Mouse (Mus musculus) kidney, adult 2 months (tissue): ENCODE measurements around the gene Npc1l1. TPM values are rescaled to one million over a fixed set of nuclear protein-coding genes. Genes with fewer than 3 reads are reported as not detected.

Experiments
- DNase-seq: peaks from one replicate; pipeline ENCODE4 v3.0.0; 2021
- H3K27ac ChIP-seq: fragments of 200-500 bp; 2 replicates; pipeline ENCODE4 v1.5.1; 2012; ENCODE audit warnings: low read depth, low read length, control low read depth, inconsistent platforms; ENCODE audit not compliant: insufficient read depth
- H3K27me3 ChIP-seq: fragments of 200-500 bp; replicated peaks from 2 replicates; pipeline ENCODE4 v1.6.1; 2012; ENCODE audit warnings: mild to moderate bottlenecking, moderate library complexity, low read length, inconsistent platforms; ENCODE audit not compliant: control insufficient read depth, insufficient read depth
- H3K36me3 ChIP-seq: fragments of 200-500 bp; 2 replicates; pipeline ENCODE4 v1.6.1; 2012; ENCODE audit warnings: mild to moderate bottlenecking, moderate library complexity, low read length, inconsistent platforms; ENCODE audit not compliant: control insufficient read depth, insufficient read depth
- H3K4me1 ChIP-seq: fragments of 200-500 bp; 2 replicates; pipeline ENCODE4 v1.6.1; 2011; ENCODE audit warnings: low read length; ENCODE audit not compliant: control insufficient read depth, insufficient read depth
- H3K4me3 ChIP-seq: fragments of 200-500 bp; 2 replicates; pipeline ENCODE4 v1.5.1; 2011; ENCODE audit warnings: mild to moderate bottlenecking, low read depth, low read length, control low read depth; ENCODE audit not compliant: insufficient read depth
- CTCF ChIP-seq: fragments of 200-500 bp; conservative IDR thresholded peaks from 2 replicates; pipeline ENCODE4 v1.5.1; 2011; ENCODE audit warnings: low read depth, mild to moderate bottlenecking, control low read depth, low read length, moderate library complexity, mixed read lengths; ENCODE audit not compliant: insufficient read depth, insufficient read length
- POLR2A ChIP-seq: fragments of 200-500 bp; IDR thresholded peaks from one replicate; pipeline ENCODE4 v1.6.1; 2011; ENCODE audit warnings: low read depth, low read length, control low read depth
- WGBS: fragments of 180-500 bp; shearing (Covaris S2); methylation state at CpG from one replicate; pipeline ENCODE4 v1.1.7; 2018; 5-methylcytosine and 5-hydroxymethylcytosine counted together
- polyA plus RNA-seq: library from polyadenylated mRNA; depleted of rRNA; stranded (reverse); fragments of >200 nt; gene quantifications from 2 replicates; pipeline ENCODE4 v1.2.3, GENCODE M21; 2012; rRNA removed

Npc1l1 gene
- polyA plus RNA-seq: 0.06 and 0.11 TPM in 2 replicates

- TF ChIP-seq POLR2A: no peak
- TF ChIP-seq CTCF: no peak
- DNase-seq: no peak
- Histone ChIP-seq H3K27me3 (no peaks in the 10 kb centered on the region), H3K4me1 (no peaks in the 10 kb centered on the region), H3K27ac (no peak within 1 kb of the TSS), H3K36me3 (no peaks in the 10 kb centered on the region), H3K4me3 (no peak within 1 kb of the TSS)
- 65% methylated on average over 7 of the region's 7 CpGs for WGBS
Measured at GRCm38 (mm10) chr11:6230012-6230411, at the start of gene Npc1l1. Gene Npc1l1, minus strand, starts transcription at chr11:6230143.

DNA sequence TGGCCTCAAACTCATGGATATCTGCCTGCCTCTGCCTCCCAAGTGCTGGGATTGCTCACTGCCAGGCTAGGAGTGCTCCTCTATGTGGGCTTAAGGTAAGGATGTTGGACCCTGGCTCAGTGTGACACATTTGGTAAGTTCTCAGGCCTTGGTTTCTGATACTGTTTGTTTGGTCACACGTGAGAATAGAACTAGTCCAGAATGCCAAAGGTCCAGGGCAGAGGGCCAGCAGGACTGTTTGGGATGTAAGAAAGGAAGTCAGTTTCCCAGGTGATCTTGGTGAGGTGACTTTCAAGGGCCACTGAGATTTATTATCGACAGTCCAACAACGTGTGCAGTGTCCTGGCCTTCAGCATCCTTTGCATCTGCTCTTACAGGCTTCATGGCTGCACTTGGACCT lies 46.5 kb upstream of the Npc1l1 start:
- Histone ChIP-seq H3K36me3 (no peaks in the 10 kb centered on the region), H3K27me3 (no peaks in the 10 kb centered on the region), H3K27ac (no peak overlapping the region), H3K4me3 (no peak overlapping the region), H3K4me1 (peaks cover 9% of the 10 kb centered on the region)
- peak; percentile 50 for DNase-seq
- TF ChIP-seq POLR2A (no peak), CTCF (no peak)
- 43% methylated on average over 3 of the region's 3 CpGs for WGBS

GRCm38 (mm10) chr11:6275094-6275484 lies 45.1 kb upstream of the Npc1l1 start:
- no peaks in the 10 kb centered on the region for H3K36me3 ChIP-seq
- DNase-seq: no peak
- H3K27ac ChIP-seq: peak overlapping the region; percentile 48; the same call in 1 of the 2 replicates
- no peaks in the 10 kb centered on the region for H3K27me3 ChIP-seq
- peaks cover 9% of the 10 kb centered on the region for H3K4me1 ChIP-seq
- 22% methylated on average over 7 of the region's 7 CpGs for WGBS
- peak overlapping the region; percentile 34 for H3K4me3 ChIP-seq
- no peak for TF ChIP-seq POLR2A
- TF ChIP-seq CTCF: no peak

GRCm38 (mm10) chr11:6274387-6275093 lies 44.6 kb upstream of the Npc1l1 start, which contains the start of gene Tmed4:
Gene Tmed4, minus strand, starts transcription at chr11:6274870.
- H3K4me1 ChIP-seq: peaks cover 9% of the 10 kb centered on the region
- H3K4me3 ChIP-seq: peak within 1 kb of the TSS; percentile 67
- H3K27ac ChIP-seq: peak within 1 kb of the TSS; percentile 48; the same call in 1 of the 2 replicates
- TF ChIP-seq CTCF: peak; percentile 72
- peak; percentile 98 for TF ChIP-seq POLR2A
- under 1% methylated on average over 39 of the region's 39 CpGs for WGBS
- H3K36me3 ChIP-seq: no peaks in the 10 kb centered on the region
- no peaks in the 10 kb centered on the region for H3K27me3 ChIP-seq
- peak; percentile 99 for DNase-seq

- TF ChIP-seq CTCF (no peak), POLR2A (no peak)
- 20% methylated on average over 11 of the region's 11 CpGs for WGBS
- H3K27ac ChIP-seq: no peak overlapping the region
- no peaks in the 10 kb centered on the region for H3K36me3 ChIP-seq
- H3K27me3 ChIP-seq: no peaks in the 10 kb centered on the region
- DNase-seq: peak; percentile 70
- peak overlapping the region; percentile 67 for H3K4me3 ChIP-seq
- peaks cover 9% of the 10 kb centered on the region for H3K4me1 ChIP-seq
Measured at GRCm38 (mm10) chr11:6273607-6274006, 43.7 kb upstream of the Npc1l1 start.

DNA sequence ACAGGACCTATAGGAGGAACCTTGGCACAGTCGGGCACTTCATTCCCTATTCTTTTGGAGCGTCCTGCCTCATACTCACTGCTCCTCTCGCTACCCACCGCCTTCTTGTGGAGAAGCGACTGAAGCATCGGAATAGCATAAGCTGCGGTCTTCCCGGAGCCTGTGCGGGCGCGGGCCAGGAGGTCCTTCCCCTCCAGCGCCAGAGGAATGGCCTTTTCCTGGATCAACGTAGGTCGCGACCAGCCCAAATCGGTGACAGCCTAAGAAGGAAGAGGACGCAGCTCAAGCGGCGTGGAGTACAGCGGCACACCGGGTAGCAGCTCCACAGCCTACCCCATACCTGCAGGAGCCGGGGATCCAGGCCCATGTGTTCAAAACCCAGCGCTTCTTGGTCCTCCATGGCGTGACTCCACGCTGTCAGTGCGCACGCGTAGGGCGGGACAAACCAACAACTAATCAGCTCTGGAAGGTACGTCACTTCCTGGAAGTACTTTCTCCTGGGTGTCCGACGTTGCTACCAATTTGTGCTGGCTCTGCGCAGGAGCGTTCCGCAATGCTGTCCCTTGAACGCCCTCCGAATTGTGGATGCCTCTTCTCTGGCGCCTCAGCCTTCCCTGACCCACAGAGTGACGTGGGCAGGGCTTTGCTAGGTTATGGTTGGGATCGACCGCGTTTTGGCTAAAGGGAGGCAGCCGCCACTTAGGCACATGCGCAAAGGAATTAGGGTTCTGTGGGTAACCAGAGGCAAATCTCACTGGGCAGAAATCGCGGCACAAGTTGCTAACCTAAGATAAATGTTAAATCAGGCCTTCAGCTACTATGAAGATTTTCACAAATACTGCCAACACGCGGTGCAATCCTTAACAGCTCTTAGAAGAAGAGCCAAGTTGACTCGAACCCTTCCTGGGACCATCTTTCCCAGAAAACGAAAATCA lies 37.6 kb upstream of the Npc1l1 start, which contains the start of gene Ddx56:
Gene Ddx56 (minus strand): TSS at position 453 of the 935 bp plus-strand sequence.
- peak; percentile 97 for DNase-seq
- Histone ChIP-seq H3K4me1 (peaks cover 8% of the 10 kb centered on the region), H3K27me3 (no peaks in the 10 kb centered on the region), H3K36me3 (no peaks in the 10 kb centered on the region), H3K4me3 (peak within 1 kb of the TSS; percentile 84), H3K27ac (peak within 1 kb of the TSS; percentile 79)
- peak; percentile 81 for TF ChIP-seq POLR2A
- TF ChIP-seq CTCF: no peak
- WGBS: 2% methylated on average over 50 of the region's 50 CpGs
